Mouse (Mus musculus): ENCODE measurements around the gene Tbc1d10c. TPM values are rescaled to one million over a fixed set of nuclear protein-coding genes. Genes with fewer than 3 reads are reported as not detected.

Tbc1d10c gene
- polyA plus RNA-seq, 1 experiment from 2014 or later = 2.3 TPM

DNA sequence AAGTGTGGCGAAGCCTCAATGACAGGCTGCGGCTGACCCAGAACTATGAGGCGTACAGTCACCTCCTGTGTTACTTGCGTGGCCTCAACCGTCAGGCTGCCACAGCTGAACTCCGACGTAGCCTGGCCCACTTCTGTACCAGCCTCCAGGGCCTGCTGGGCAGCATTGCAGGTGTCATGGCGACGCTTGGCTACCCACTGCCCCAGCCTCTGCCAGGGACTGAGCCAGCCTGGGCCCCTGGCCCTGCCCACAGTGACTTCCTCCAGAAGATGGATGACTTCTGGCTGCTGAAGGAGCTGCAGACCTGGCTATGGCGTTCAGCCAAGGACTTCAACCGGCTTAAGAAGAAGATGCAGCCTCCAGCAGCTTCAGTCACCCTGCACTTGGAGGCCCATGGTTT, 31.1 kb upstream of the Tbc1d10c start:
- H3K27me3 ChIP-seq (ENCODE audit: control insufficient read depth, insufficient read depth, low read length) = no peaks in the 10 kb centered on the region
- WGBS = 53% methylated on average over 11 of the region's 11 CpGs
- DNase-seq (ENCODE audit: low spot score) (no peak), ATAC-seq (ENCODE audit: low FRiP score, low TSS enrichment) (no peak)
- no peak overlapping the region for H3K4me3 ChIP-seq (ENCODE audit: low read depth, low read length)
- no peak overlapping the region for H3K4me2 ChIP-seq (replicated peaks; ENCODE audit: low read depth)
- TF ChIP-seq EP300 (optimal IDR thresholded peaks at IDR 0.05) (no peak), CTCF (IDR thresholded peaks at IDR 0.05; ENCODE audit: low read depth) (no peak)
- no peak overlapping the region for H3K9ac ChIP-seq (ENCODE audit: low read length)
- peaks cover 16% of the 10 kb centered on the region for H3K4me1 ChIP-seq (replicated peaks; ENCODE audit: control insufficient read depth, insufficient read depth)
- H3K27ac ChIP-seq (replicated peaks) = 0 out of 2 replicates have a peak overlapping the region, but pooled peaks have one; percentile 4
- no peaks in the 10 kb centered on the region for H3K36me3 ChIP-seq (ENCODE audit: control insufficient read depth, insufficient read depth, low read length)
- no peaks in the 10 kb centered on the region for H3K9me3 ChIP-seq (ENCODE audit: control insufficient read depth, low read length)

DNA sequence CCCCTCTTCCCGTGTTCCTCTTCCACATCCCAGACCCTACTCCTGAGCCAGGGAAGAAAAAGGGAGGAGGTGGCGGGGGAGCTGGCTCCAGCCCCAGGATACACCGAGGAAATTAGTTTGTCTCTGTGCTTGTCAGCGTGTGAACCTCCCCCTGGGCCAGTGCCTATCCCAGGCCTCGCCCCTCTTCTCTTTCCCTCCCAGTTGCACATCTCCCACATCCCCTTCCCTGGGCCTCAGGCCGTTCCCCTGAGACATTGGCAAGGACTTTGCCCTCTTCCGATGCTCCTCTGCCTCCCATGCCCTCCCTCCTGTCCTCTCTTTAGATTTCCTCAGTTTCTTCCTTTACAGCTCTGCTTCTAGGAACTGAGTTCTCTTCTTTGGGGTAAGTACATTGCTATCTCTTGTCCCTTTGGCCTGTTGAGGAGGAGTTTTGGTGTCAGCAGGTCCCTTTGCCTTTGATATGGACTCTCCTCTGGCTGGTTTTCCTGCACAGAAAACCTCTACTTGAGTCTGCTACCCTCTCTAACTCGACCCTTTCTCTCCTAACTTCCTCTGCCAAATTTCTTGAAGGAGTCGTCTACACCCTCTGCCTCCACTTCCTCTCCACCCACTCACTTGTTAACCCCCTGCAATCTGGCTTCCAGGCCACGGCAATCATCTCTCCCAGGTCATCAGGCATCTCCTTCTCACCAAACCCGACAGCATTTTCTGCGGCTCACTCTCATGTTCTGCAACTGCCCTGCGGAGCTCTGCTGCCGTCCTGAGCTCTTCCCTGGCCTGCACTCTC, 30.1 kb upstream of the Tbc1d10c start:
- Histone ChIP-seq H3K36me3 (ENCODE audit: control insufficient read depth, insufficient read depth, low read length) (no peaks in the 10 kb centered on the region), H3K27me3 (ENCODE audit: control insufficient read depth, insufficient read depth, low read length) (no peaks in the 10 kb centered on the region; the same call in 1 of the 2 replicates), H3K4me2 (replicated peaks; ENCODE audit: low read depth) (peak overlapping the region; percentile 37), H3K9me3 (ENCODE audit: control insufficient read depth, low read length) (no peaks in the 10 kb centered on the region), H3K27ac (replicated peaks) (peak overlapping the region; percentile 70), H3K9ac (ENCODE audit: low read length) (peak overlapping the region; percentile 50), H3K4me1 (replicated peaks; ENCODE audit: control insufficient read depth, insufficient read depth) (peaks cover 19% of the 10 kb centered on the region), H3K4me3 (ENCODE audit: low read depth, low read length) (no peak overlapping the region)
- ATAC-seq (ENCODE audit: low FRiP score, low TSS enrichment) (peak; percentile 44; the same call in 1 of the 2 replicates), DNase-seq (ENCODE audit: low spot score) (no peak)
- WGBS = 27% methylated on average over 13 of the region's 14 CpGs
- TF ChIP-seq EP300 (optimal IDR thresholded peaks at IDR 0.05) (no peak), CTCF (IDR thresholded peaks at IDR 0.05; ENCODE audit: low read depth) (no peak)

- Histone ChIP-seq H3K4me1 (replicated peaks; ENCODE audit: control insufficient read depth, insufficient read depth) (peaks cover 19% of the 10 kb centered on the region), H3K4me2 (replicated peaks; ENCODE audit: low read depth) (peak overlapping the region; percentile 31; the same call in 1 of the 2 replicates), H3K27ac (replicated peaks) (peak overlapping the region; percentile 63), H3K9ac (ENCODE audit: low read length) (no peak overlapping the region), H3K36me3 (ENCODE audit: control insufficient read depth, insufficient read depth, low read length) (no peaks in the 10 kb centered on the region), H3K9me3 (ENCODE audit: control insufficient read depth, low read length) (no peaks in the 10 kb centered on the region), H3K4me3 (ENCODE audit: low read depth, low read length) (no peak overlapping the region), H3K27me3 (ENCODE audit: control insufficient read depth, insufficient read depth, low read length) (no peaks in the 10 kb centered on the region; the same call in 1 of the 2 replicates)
- 19% methylated on average over 4 of the region's 4 CpGs for WGBS
- no peak for DNase-seq (ENCODE audit: low spot score)
- ATAC-seq (ENCODE audit: low FRiP score, low TSS enrichment) = no peak
- TF ChIP-seq CTCF (IDR thresholded peaks at IDR 0.05; ENCODE audit: low read depth) = no peak
- TF ChIP-seq EP300 (optimal IDR thresholded peaks at IDR 0.05) = no peak
Measured at GRCm38 (mm10) chr19:4220416-4220815, 29.3 kb upstream of the Tbc1d10c start.

DNA sequence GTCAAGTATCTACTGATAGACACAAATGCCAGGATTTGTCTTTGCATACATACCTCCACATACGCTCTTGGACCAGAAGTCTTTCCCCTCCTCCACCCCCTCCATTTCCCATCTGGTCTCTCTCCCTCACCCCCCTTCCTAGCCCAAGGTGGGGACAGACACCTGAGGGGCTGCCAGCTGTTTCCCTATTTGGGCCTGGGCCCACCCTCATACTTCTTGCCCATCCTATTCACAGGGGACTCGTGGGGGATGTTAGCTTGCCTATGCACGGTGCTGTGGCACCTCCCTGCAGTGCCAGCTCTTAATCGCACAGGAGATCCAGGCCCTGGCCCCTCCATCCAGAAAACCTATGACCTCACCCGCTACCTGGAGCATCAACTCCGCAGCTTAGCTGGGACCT, 28.9 kb upstream of the Tbc1d10c start:
- Histone ChIP-seq H3K9ac (ENCODE audit: low read length) (no peak overlapping the region), H3K36me3 (ENCODE audit: control insufficient read depth, insufficient read depth, low read length) (no peaks in the 10 kb centered on the region), H3K4me2 (replicated peaks; ENCODE audit: low read depth) (no peak overlapping the region), H3K4me3 (ENCODE audit: low read depth, low read length) (no peak overlapping the region), H3K27me3 (ENCODE audit: control insufficient read depth, insufficient read depth, low read length) (no peaks in the 10 kb centered on the region; the same call in 1 of the 2 replicates), H3K9me3 (ENCODE audit: control insufficient read depth, low read length) (no peaks in the 10 kb centered on the region), H3K4me1 (replicated peaks; ENCODE audit: control insufficient read depth, insufficient read depth) (peaks cover 19% of the 10 kb centered on the region), H3K27ac (replicated peaks) (peak overlapping the region; percentile 63; the same call in 1 of the 2 replicates)
- no peak for ATAC-seq (ENCODE audit: low FRiP score, low TSS enrichment)
- TF ChIP-seq EP300 (optimal IDR thresholded peaks at IDR 0.05) (no peak), CTCF (IDR thresholded peaks at IDR 0.05; ENCODE audit: low read depth) (no peak)
- WGBS = 77% methylated on average over 6 of the region's 6 CpGs
- DNase-seq (ENCODE audit: low spot score) = no peak

GRCm38 (mm10) chr19:4218784-4219183, 27.7 kb upstream of the Tbc1d10c start:
- Histone ChIP-seq H3K4me3 (ENCODE audit: low read depth, low read length) (no peak overlapping the region), H3K27ac (replicated peaks) (no peak overlapping the region), H3K36me3 (ENCODE audit: control insufficient read depth, insufficient read depth, low read length) (no peaks in the 10 kb centered on the region), H3K4me2 (replicated peaks; ENCODE audit: low read depth) (no peak overlapping the region), H3K9me3 (ENCODE audit: control insufficient read depth, low read length) (no peaks in the 10 kb centered on the region), H3K4me1 (replicated peaks; ENCODE audit: control insufficient read depth, insufficient read depth) (peaks cover 19% of the 10 kb centered on the region), H3K9ac (ENCODE audit: low read length) (no peak overlapping the region), H3K27me3 (ENCODE audit: control insufficient read depth, insufficient read depth, low read length) (no peaks in the 10 kb centered on the region; the same call in 1 of the 2 replicates)
- no peak for TF ChIP-seq CTCF (IDR thresholded peaks at IDR 0.05; ENCODE audit: low read depth)
- no peak for TF ChIP-seq EP300 (optimal IDR thresholded peaks at IDR 0.05)
- 72% methylated on average over 1 of the region's 1 CpGs for WGBS
- ATAC-seq (ENCODE audit: low FRiP score, low TSS enrichment) (no peak), DNase-seq (ENCODE audit: low spot score) (no peak)

DNA sequence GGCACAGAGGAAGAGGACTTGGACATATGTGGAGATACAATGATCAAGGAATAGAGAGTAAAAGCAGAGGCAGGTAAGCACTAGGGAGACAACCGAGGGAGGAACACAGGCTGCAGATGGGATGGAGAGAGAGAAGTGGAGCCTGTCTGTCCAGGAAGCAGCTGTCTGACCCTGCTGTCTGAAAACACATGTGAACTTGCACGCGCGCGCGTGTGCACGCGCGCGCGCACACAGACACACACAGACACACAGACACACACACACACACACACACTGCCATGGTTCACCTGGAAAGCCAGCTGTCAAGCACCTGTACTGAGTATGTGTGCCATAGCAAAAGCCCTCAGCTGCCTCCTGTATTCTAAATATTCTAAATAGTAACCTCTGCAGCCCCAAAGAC, 27.2 kb upstream of the Tbc1d10c start:
- Histone ChIP-seq H3K9ac (ENCODE audit: low read length) (no peak overlapping the region), H3K4me1 (replicated peaks; ENCODE audit: control insufficient read depth, insufficient read depth) (peaks cover 19% of the 10 kb centered on the region), H3K27ac (replicated peaks) (peak overlapping the region; percentile 71), H3K27me3 (ENCODE audit: control insufficient read depth, insufficient read depth, low read length) (no peaks in the 10 kb centered on the region; the same call in 1 of the 2 replicates), H3K4me3 (ENCODE audit: low read depth, low read length) (no peak overlapping the region), H3K36me3 (ENCODE audit: control insufficient read depth, insufficient read depth, low read length) (no peaks in the 10 kb centered on the region), H3K4me2 (replicated peaks; ENCODE audit: low read depth) (no peak overlapping the region; the same call in 1 of the 2 replicates), H3K9me3 (ENCODE audit: control insufficient read depth, low read length) (no peaks in the 10 kb centered on the region)
- ATAC-seq (ENCODE audit: low FRiP score, low TSS enrichment) (no peak), DNase-seq (ENCODE audit: low spot score) (peak; percentile 11)
- no peak for TF ChIP-seq CTCF (IDR thresholded peaks at IDR 0.05; ENCODE audit: low read depth)
- no peak for TF ChIP-seq EP300 (optimal IDR thresholded peaks at IDR 0.05)
- 67% methylated on average over 11 of the region's 11 CpGs for WGBS
